In the genomic region with DNA sequence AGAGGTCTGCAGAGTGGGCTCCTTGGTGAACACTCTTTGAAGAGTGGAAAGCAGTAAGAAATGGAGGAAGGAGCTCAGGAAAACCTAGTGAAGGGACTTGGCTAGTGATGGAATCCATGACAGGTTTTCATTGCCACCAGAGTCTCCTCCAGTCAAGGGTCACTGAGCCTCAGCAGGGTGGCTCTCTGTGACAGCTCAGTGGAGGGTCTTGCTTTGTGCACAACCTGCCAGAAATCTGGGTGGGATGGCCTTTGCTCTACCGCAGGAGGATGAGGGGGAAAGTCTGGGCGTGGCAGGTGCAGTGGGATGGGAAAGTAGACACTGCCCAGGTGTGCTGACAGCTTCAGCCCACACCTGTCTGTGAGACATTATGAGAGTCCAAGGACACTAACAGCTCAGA, we compare ENCODE assay signal across 15 mouse cellular contexts. TPM values are rescaled to one million over a fixed set of nuclear protein-coding genes. Genes with fewer than 3 reads are reported as not detected.
DNase-seq lines count a peak whose midpoint lies in the region; ATAC-seq and TF ChIP-seq lines count a peak whose summit lies in the region.
"Had no signal": no experiment of that assay in that cellular context is flagged by ENCODE, and none has a peak within 500 bp of the region (broad histone marks: within the 10 kb centered on the region; RNA-seq: fewer than 3 reads in every experiment).

No protein-coding gene starts in this region.

- WGBS in heart, postnatal 0 days = 26% methylated on average over 2 of the region's 2 CpGs
- 3% methylated on average over 2 of the region's 2 CpGs for WGBS in midbrain, embryonic 11.5 days
- WGBS in midbrain, embryonic 15.5 days = 0% methylated on average over 2 of the region's 2 CpGs
- WGBS in embryonic facial prominence, embryonic 13.5 days = 6% methylated on average over 2 of the region's 2 CpGs

- TF ChIP-seq CTCF in heart, postnatal 0 days (IDR thresholded peaks at IDR 0.05; ENCODE audit: low read depth) = no peak

- H3K36me3 ChIP-seq in heart, postnatal 0 days (replicated peaks; ENCODE audit: control insufficient read depth, insufficient read depth, low read length) = no peaks in the 10 kb centered on the region
- H3K36me3 ChIP-seq in midbrain, embryonic 11.5 days (ENCODE audit: control insufficient read depth, insufficient read depth, low read length) = no peaks in the 10 kb centered on the region
- H3K36me3 ChIP-seq in midbrain, embryonic 15.5 days (replicated peaks) = no peaks in the 10 kb centered on the region
- no peaks in the 10 kb centered on the region for H3K36me3 ChIP-seq in embryonic facial prominence, embryonic 13.5 days

- no peak overlapping the region for H3K9ac ChIP-seq in heart, postnatal 0 days (replicated peaks; ENCODE audit: low read depth, low read length)
- H3K9ac ChIP-seq in midbrain, embryonic 11.5 days (ENCODE audit: low read length) = no peak overlapping the region
- H3K9ac ChIP-seq in midbrain, embryonic 15.5 days = no peak overlapping the region
- H3K9ac ChIP-seq in embryonic facial prominence, embryonic 13.5 days = no peak overlapping the region

- no peaks in the 10 kb centered on the region for H3K9me3 ChIP-seq in heart, postnatal 0 days (replicated peaks; ENCODE audit: control insufficient read depth, low read length)
- no peaks in the 10 kb centered on the region for H3K9me3 ChIP-seq in midbrain, embryonic 11.5 days (ENCODE audit: control insufficient read depth, low read length)
- H3K9me3 ChIP-seq in midbrain, embryonic 15.5 days = no peaks in the 10 kb centered on the region
- H3K9me3 ChIP-seq in embryonic facial prominence, embryonic 13.5 days = no peaks in the 10 kb centered on the region

- intact Hi-C loops in heart, postnatal 10 days (cut with DNase I) = no loop called here

- peak overlapping the region; percentile 73 for H3K4me2 ChIP-seq in heart, postnatal 0 days (ENCODE audit: low read depth, low read length)
- no peak overlapping the region for H3K4me2 ChIP-seq in midbrain, embryonic 11.5 days
- H3K4me2 ChIP-seq in midbrain, embryonic 15.5 days = no peak overlapping the region
- 0 out of 2 replicates have a peak overlapping the region, but pooled peaks have one; percentile 10 for H3K4me2 ChIP-seq in embryonic facial prominence, embryonic 13.5 days
- H3K4me2 ChIP-seq: liver, embryonic 11.5 days had no signal

- H3K27ac ChIP-seq in heart, postnatal 0 days (ENCODE audit: low read depth) = 0 out of 2 replicates have a peak overlapping the region, but pooled peaks have one; percentile 38
- H3K27ac ChIP-seq in midbrain, embryonic 11.5 days (ENCODE audit: low read depth, low read length) = no peak overlapping the region
- no peak overlapping the region for H3K27ac ChIP-seq in midbrain, embryonic 15.5 days
- H3K27ac ChIP-seq in embryonic facial prominence, embryonic 13.5 days = no peak overlapping the region
- H3K27ac ChIP-seq: heart, adult 2 months had no signal

- H3K4me3 ChIP-seq in heart, postnatal 0 days (ENCODE audit: low read depth, low read length) = no peak overlapping the region
- H3K4me3 ChIP-seq in midbrain, embryonic 11.5 days (ENCODE audit: low read depth, low read length) = no peak overlapping the region
- H3K4me3 ChIP-seq in midbrain, embryonic 15.5 days = no peak overlapping the region
- no peak overlapping the region for H3K4me3 ChIP-seq in embryonic facial prominence, embryonic 13.5 days
- H3K4me3 ChIP-seq: heart, adult 2 months had no signal

- ATAC-seq in heart, postnatal 0 days (ENCODE audit: insufficient read depth, low read depth) = no peak
- ATAC-seq in midbrain, embryonic 11.5 days (ENCODE audit: low FRiP score) = peak; percentile 43
- ATAC-seq in midbrain, embryonic 15.5 days (replicated peaks) = no peak
- ATAC-seq in embryonic facial prominence, embryonic 13.5 days (ENCODE audit: insufficient number of reproducible peaks, insufficient read depth, low FRiP score, low TSS enrichment, low read depth) = no peak
- ATAC-seq: inflammation-experienced regulatory T-cells, adult 6 months; Patski had no signal

- DNase-seq in heart, postnatal 0 days (ENCODE audit: low spot score) = no peak
- DNase-seq in heart, postnatal 10 days = no peak
- DNase-seq in midbrain, embryonic 11.5 days (ENCODE audit: low spot score, missing footprints) = peak; percentile 88
- peak; percentile 84 for DNase-seq in yolk sac, embryonic 10.5 days (ENCODE audit: low spot score)
- DNase-seq in right cerebral cortex, postnatal 25 days = no peak
- DNase-seq in thymus, postnatal 25 days = no peak
- DNase-seq: adrenal gland, adult 8-10 months; heart, adult 2 months; layer of hippocampus, adult 9-11 months; lung, postnatal 14 days had no signal

- peaks cover 24% of the 10 kb centered on the region for H3K4me1 ChIP-seq in heart, postnatal 0 days (ENCODE audit: control insufficient read depth, insufficient read depth)
- peaks cover 22% of the 10 kb centered on the region for H3K4me1 ChIP-seq in midbrain, embryonic 11.5 days (ENCODE audit: control insufficient read depth, insufficient read depth, low read length)
- peaks cover 21% of the 10 kb centered on the region for H3K4me1 ChIP-seq in midbrain, embryonic 15.5 days
- H3K4me1 ChIP-seq in embryonic facial prominence, embryonic 13.5 days = peaks cover 20% of the 10 kb centered on the region

- TF ChIP-seq EP300 in heart, postnatal 0 days (IDR thresholded peaks at IDR 0.05; ENCODE audit: low read depth) = no peak

- H3K27me3 ChIP-seq in heart, postnatal 0 days (ENCODE audit: control insufficient read depth, insufficient read depth, low read length) = no peaks in the 10 kb centered on the region
- H3K27me3 ChIP-seq in midbrain, embryonic 11.5 days (ENCODE audit: control insufficient read depth, insufficient read depth, low read length) = peaks cover 54% of the 10 kb centered on the region
- peaks cover 53% of the 10 kb centered on the region for H3K27me3 ChIP-seq in midbrain, embryonic 15.5 days (replicated peaks)
- peaks cover 52% of the 10 kb centered on the region for H3K27me3 ChIP-seq in embryonic facial prominence, embryonic 13.5 days

RNA-seq across cellular contexts. Expression of a gene that starts 4.4 kb away (rescaled TPM):
- total RNA-seq in heart, postnatal 0 days (2014; rRNA removed; ENCODE audit: low replicate concordance) = 160 and 181 TPM in 2 replicates
- polyA plus RNA-seq in heart, postnatal 0 days (2015; fragmentation: Nextera tagmentation; extraction: Ambion mirVana) = 36.7 and 46.0 TPM in 2 replicates
- 100 to 1,000 TPM; 350 to 415 TPM for total RNA-seq in heart, postnatal 10 days (2021)
- polyA plus RNA-seq in midbrain, embryonic 11.5 days (2014; fragmentation: Nextera tagmentation; extraction: Ambion mirVana) = 0.57 and 0.71 TPM in 2 replicates
- 0.09 and 0.15 TPM in 2 replicates for polyA plus RNA-seq in midbrain, embryonic 15.5 days (2015; fragmentation: Nextera tagmentation; extraction: Ambion mirVana)
- 20.1 and 21.5 TPM in 2 replicates for polyA plus RNA-seq in embryonic facial prominence, embryonic 13.5 days (2015; fragmentation: Nextera tagmentation; extraction: Ambion mirVana)

RNA-seq across cellular contexts. Expression of a gene that starts 49.2 kb away (rescaled TPM):
- total RNA-seq in heart, postnatal 0 days (2014; rRNA removed; ENCODE audit: low replicate concordance) = 8.3 and 8.9 TPM in 2 replicates
- polyA plus RNA-seq in heart, postnatal 0 days (2015; fragmentation: Nextera tagmentation; extraction: Ambion mirVana) = 15.0 and 18.9 TPM in 2 replicates
- 10 to 100 TPM; 10.7 to 11.0 TPM for total RNA-seq in heart, postnatal 10 days (2021)
- 36.0 and 39.8 TPM in 2 replicates for polyA plus RNA-seq in midbrain, embryonic 11.5 days (2014; fragmentation: Nextera tagmentation; extraction: Ambion mirVana)
- 27.6 and 29.4 TPM in 2 replicates for polyA plus RNA-seq in midbrain, embryonic 15.5 days (2015; fragmentation: Nextera tagmentation; extraction: Ambion mirVana)
- polyA plus RNA-seq in embryonic facial prominence, embryonic 13.5 days (2015; fragmentation: Nextera tagmentation; extraction: Ambion mirVana) = 48.2 and 56.2 TPM in 2 replicates

Comparison
In these comparisons a context has a peak if more than half of its experiments do, and no peak if none do; other contexts are left out.
1. DNase-seq: peak in midbrain, embryonic 11.5 days (single experiment) and yolk sac, embryonic 10.5 days (single experiment); none in heart, postnatal 0 days (single experiment), heart, postnatal 10 days (0 of 2), right cerebral cortex, postnatal 25 days (single experiment) and thymus, postnatal 25 days (single experiment).
2. H3K4me2 ChIP-seq: peak in heart, postnatal 0 days (single experiment) and embryonic facial prominence, embryonic 13.5 days (single experiment); none in midbrain, embryonic 11.5 days (single experiment) and midbrain, embryonic 15.5 days (single experiment).
3. RNA of a gene that starts 4.4 kb away (polyA plus RNA-seq): 36.7 to 46.0 TPM in heart, postnatal 0 days and 20.1 to 21.5 TPM in embryonic facial prominence, embryonic 13.5 days; 0.57 to 0.71 TPM in midbrain, embryonic 11.5 days and 0.09 to 0.15 TPM in midbrain, embryonic 15.5 days; every median in the first group is over 10 times any median in the second.